Mouse (Mus musculus): ENCODE results near the gene Ctnnd2.

GRCm38 (mm10) chr15:30721098-30721497, 548.7 kb downstream of the Ctnnd2 start:
- TF ChIP-seq CTCF (IDR thresholded peaks at IDR 0.05; ENCODE audit: low read depth) (no peak), EP300 (IDR thresholded peaks at IDR 0.05; ENCODE audit: low read depth) (no peak)

Measured in heart, postnatal 0 days (tissue).